Mouse (Mus musculus) ES-Bruce4 (cell line): ENCODE measurements around the gene Mnd1. TPM values are rescaled to one million over a fixed set of nuclear protein-coding genes. Genes with fewer than 3 reads are reported as not detected.

Experiments used
- H3K27ac ChIP-seq: 2 replicates; pipeline ENCODE4 v1.5.1; 2012; ENCODE audit warnings: low read length, inconsistent platforms; ENCODE audit not compliant: insufficient read depth
- H3K27me3 ChIP-seq: 2 replicates; pipeline ENCODE4 v1.6.1; 2012; ENCODE audit warnings: mild to moderate bottlenecking, low read length, inconsistent platforms; ENCODE audit not compliant: control insufficient read depth, poor library complexity, insufficient read depth, severe bottlenecking
- H3K36me3 ChIP-seq: 2 replicates; pipeline ENCODE4 v1.6.1; 2012; ENCODE audit warnings: inconsistent platforms, mild to moderate bottlenecking, low read length, moderate library complexity; ENCODE audit not compliant: control insufficient read depth, poor library complexity, insufficient read depth, severe bottlenecking
- H3K4me1 ChIP-seq: one replicate; pipeline ENCODE4 v1.8.1; 2011; ENCODE audit warnings: low read length; ENCODE audit not compliant: control insufficient read depth, insufficient read depth
- H3K4me3 ChIP-seq: 2 replicates; pipeline ENCODE4 v1.5.1; 2011; ENCODE audit warnings: low read depth, mild to moderate bottlenecking, low read length
- H3K9ac ChIP-seq: 2 replicates; pipeline ENCODE4 v1.6.1; 2012; ENCODE audit warnings: low read depth, mild to moderate bottlenecking, inconsistent platforms; ENCODE audit not compliant: poor library complexity, severe bottlenecking
- H3K9me3 ChIP-seq: replicated peaks from 2 replicates; pipeline ENCODE4 v1.6.1; 2012; ENCODE audit warnings: mild to moderate bottlenecking, low read length, inconsistent platforms; ENCODE audit not compliant: control insufficient read depth, poor library complexity, insufficient read depth, severe bottlenecking
- CTCF ChIP-seq: IDR thresholded peaks from one replicate; pipeline ENCODE4 v1.8.1; 2011; ENCODE audit warnings: low read depth, low read length
- EP300 ChIP-seq: IDR thresholded peaks from 2 replicates; pipeline ENCODE4 v1.6.1; 2011; ENCODE audit warnings: low read depth, low read length; ENCODE audit not compliant: insufficient read depth
- POLR2A ChIP-seq: IDR thresholded peaks from one replicate; pipeline ENCODE4 v1.8.1; 2011; ENCODE audit warnings: low read length; ENCODE audit not compliant: insufficient read depth
- polyA plus RNA-seq: library from polyadenylated mRNA; stranded (reverse); fragments of >200 nt; gene quantifications from 2 replicates; pipeline ENCODE4 v1.2.4, GENCODE M21; 2011; ENCODE audit warnings: low read depth; ENCODE audit not compliant: missing spikeins, insufficient read depth, insufficient read length

Gene Mnd1
- polyA plus RNA-seq, 1 experiment: 43.8 TPM

- no peaks in the 10 kb centered on the region for H3K4me1 ChIP-seq
- H3K27ac ChIP-seq: no peak overlapping the region
- H3K9ac ChIP-seq: no peak overlapping the region
- TF ChIP-seq POLR2A: no peak
- TF ChIP-seq EP300: no peak
- TF ChIP-seq CTCF: no peak
- H3K27me3 ChIP-seq: no peaks in the 10 kb centered on the region
- H3K9me3 ChIP-seq: no peaks in the 10 kb centered on the region
- H3K36me3 ChIP-seq: no peaks in the 10 kb centered on the region
- no peak overlapping the region for H3K4me3 ChIP-seq
Measured at GRCm38 (mm10) chr3:84135387-84135786, 20.2 kb downstream of the Mnd1 start.

DNA sequence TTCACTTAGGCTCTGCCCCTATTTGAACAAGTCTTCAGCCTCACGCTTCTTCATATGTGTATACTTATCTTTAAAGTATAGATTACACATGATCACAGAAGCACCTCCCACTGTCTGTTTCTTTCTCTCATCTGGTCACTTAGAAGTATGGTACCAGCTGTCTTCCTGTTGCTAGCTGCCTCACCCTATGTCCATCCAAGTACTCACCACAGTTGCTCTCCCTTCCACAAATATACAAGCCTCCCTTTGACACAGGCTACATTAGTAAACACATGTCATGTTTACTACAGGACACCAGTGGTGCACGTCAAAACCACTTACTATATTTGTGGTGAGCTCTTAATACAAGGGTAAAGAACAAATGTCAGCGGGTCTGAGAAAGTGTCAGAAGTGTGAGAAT, 24.2 kb downstream of the Mnd1 start:
- TF ChIP-seq CTCF (no peak), EP300 (no peak), POLR2A (no peak)
- Histone ChIP-seq H3K27ac (no peak overlapping the region), H3K9me3 (no peaks in the 10 kb centered on the region), H3K36me3 (no peaks in the 10 kb centered on the region), H3K4me3 (no peak overlapping the region), H3K27me3 (no peaks in the 10 kb centered on the region), H3K9ac (no peak overlapping the region), H3K4me1 (no peaks in the 10 kb centered on the region)

DNA sequence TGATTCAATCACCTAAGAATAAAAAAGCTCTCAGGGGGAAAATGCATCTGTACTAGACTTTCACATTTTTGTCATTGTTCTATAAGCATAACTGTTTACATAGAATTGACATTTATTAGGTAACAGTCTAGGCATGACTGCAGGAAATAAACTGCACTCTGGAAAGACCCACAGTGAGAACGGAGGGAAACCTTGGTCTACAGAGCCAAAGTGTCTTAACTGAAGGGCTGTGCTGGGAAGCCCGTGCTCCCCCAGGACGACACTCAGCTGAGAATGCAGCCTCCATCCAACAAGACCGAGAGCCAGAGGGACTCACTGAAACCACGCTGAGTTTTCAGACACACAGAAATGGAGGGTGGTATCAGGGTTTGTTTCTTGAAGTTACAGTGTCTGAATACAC, 24.8 kb downstream of the Mnd1 start:
- H3K27me3 ChIP-seq: no peaks in the 10 kb centered on the region
- H3K27ac ChIP-seq: no peak overlapping the region
- H3K9ac ChIP-seq: no peak overlapping the region
- H3K36me3 ChIP-seq: no peaks in the 10 kb centered on the region
- no peaks in the 10 kb centered on the region for H3K9me3 ChIP-seq
- H3K4me1 ChIP-seq: no peaks in the 10 kb centered on the region
- H3K4me3 ChIP-seq: no peak overlapping the region
- TF ChIP-seq POLR2A (no peak), CTCF (no peak), EP300 (no peak)

DNA sequence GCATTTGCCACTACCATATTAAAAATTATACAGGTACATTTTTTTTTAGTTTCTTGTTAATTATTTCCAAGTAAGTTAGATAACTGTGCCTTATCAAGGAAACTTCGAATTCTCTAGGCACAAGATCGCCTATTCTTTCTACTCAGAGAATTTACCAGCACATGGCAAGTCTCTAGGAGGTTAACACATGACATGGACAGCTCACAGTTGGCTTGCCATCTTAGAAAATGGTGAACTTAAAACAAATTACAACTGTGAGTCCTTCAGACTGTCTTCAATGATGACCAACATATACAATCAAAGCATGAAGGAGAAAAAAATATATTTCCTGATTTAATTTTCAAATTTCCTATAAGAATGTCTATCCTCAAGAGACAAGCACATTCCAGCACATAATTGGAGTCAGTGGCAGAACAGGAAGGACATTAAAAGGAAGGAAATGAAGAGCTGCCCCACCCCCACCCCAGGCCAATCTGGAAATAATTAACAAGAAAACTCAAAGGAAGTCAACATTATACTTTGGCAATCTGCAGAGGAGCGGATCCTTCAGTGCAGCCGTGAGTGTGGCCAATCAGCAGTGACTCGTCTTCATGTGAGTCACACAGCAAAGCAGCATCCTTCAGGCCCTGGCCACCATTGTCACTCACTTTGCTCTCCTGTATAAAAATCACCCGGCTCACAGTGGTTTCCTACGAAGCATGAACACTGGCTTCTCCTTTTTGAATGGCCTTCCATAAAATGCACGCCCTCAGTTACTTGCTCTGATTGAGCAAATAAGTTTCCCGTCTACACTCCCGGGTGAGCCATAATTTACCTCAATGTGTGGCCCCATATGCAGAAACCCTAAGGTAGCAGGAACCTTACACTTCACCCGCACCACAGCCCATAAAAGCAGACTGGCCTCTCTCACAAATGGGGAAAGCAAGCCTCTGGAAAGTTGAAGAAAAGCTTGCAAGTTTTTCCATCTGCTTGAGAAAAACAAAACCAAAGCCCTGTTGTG, 26.4 kb downstream of the Mnd1 start:
- no peak overlapping the region for H3K27ac ChIP-seq
- TF ChIP-seq EP300 (no peak), CTCF (no peak), POLR2A (no peak)
- H3K9me3 ChIP-seq: peaks cover 8% of the 10 kb centered on the region; the same call in 1 of the 2 replicates
- H3K4me1 ChIP-seq: no peaks in the 10 kb centered on the region
- no peaks in the 10 kb centered on the region for H3K27me3 ChIP-seq
- no peaks in the 10 kb centered on the region for H3K36me3 ChIP-seq
- no peak overlapping the region for H3K4me3 ChIP-seq
- H3K9ac ChIP-seq: no peak overlapping the region

DNA sequence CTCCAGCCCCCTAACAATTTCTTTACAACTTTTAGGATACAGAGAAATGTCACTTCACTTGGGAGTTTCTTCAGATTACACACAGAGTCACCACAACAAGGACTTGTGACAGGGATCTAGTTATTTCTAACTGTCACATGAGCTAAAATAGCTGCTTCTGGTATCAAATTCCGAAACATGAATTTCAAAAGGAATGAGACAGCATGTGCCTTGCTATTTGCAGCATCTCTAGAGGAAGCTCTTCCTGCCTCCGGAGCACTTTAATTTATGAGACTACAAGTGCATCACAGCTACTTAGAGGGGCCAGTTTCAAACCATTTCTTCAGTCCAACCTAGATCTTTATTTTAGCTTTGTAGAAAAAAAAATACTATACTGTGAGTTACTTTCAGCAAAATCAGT, 28.2 kb downstream of the Mnd1 start:
- no peaks in the 10 kb centered on the region for H3K36me3 ChIP-seq
- no peak overlapping the region for H3K4me3 ChIP-seq
- no peaks in the 10 kb centered on the region for H3K27me3 ChIP-seq
- H3K9ac ChIP-seq: no peak overlapping the region
- no peak overlapping the region for H3K27ac ChIP-seq
- H3K9me3 ChIP-seq: peaks cover 8% of the 10 kb centered on the region; the same call in 1 of the 2 replicates
- no peak for TF ChIP-seq CTCF
- no peak for TF ChIP-seq EP300
- no peak for TF ChIP-seq POLR2A
- H3K4me1 ChIP-seq: no peaks in the 10 kb centered on the region

DNA sequence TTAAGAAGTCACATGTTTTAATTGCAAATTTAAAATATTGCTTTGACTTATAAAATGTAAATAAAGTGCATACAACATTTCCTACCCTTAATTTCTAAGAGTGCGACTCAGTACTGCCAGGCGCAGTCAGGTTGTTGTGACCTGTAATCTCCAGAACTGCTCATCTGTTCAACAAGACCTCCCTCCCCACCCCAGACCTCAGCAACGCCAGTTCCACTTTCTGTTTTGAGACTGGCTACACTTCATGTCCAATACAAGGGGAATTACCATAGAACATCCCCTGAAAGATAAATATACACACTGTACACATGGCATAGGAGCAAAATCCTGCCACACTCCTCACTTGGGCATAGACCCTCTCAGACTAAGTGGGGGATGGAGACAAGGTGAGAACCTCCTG, 28.9 kb downstream of the Mnd1 start:
- no peak overlapping the region for H3K27ac ChIP-seq
- no peaks in the 10 kb centered on the region for H3K27me3 ChIP-seq
- no peaks in the 10 kb centered on the region for H3K36me3 ChIP-seq
- no peak overlapping the region for H3K4me3 ChIP-seq
- peaks cover 8% of the 10 kb centered on the region; the same call in 1 of the 2 replicates for H3K9me3 ChIP-seq
- TF ChIP-seq EP300: no peak
- TF ChIP-seq POLR2A: no peak
- no peak for TF ChIP-seq CTCF
- H3K9ac ChIP-seq: no peak overlapping the region
- H3K4me1 ChIP-seq: no peaks in the 10 kb centered on the region
